ENCODE assay signal across 8 mouse cellular contexts in genomic region chr16:78635257-78635656, GRCm38 (mm10). TPM values are rescaled to one million over a fixed set of nuclear protein-coding genes. Genes with fewer than 3 reads are reported as not detected.
DNase-seq lines count a peak whose midpoint lies in the region; ATAC-seq lines count a peak whose summit lies in the region.

No protein-coding gene starts in this region.

- DNase-seq in liver = peak; percentile 65
- peak; percentile 65 for DNase-seq in gastrocnemius, postnatal 14 days
- peak; percentile 60 for DNase-seq in kidney, adult 9 months
- no peak for DNase-seq in liver, embryonic 11.5 days (ENCODE audit: low spot score)

- no peaks in the 10 kb centered on the region for H3K4me1 ChIP-seq in liver, embryonic 12.5 days
- H3K4me1 ChIP-seq in liver, embryonic 11.5 days (replicated peaks; ENCODE audit: control insufficient read depth, insufficient read depth, low read length) = no peaks in the 10 kb centered on the region
- H3K4me1 ChIP-seq in neural tube, embryonic 12.5 days = no peaks in the 10 kb centered on the region
- no peaks in the 10 kb centered on the region for H3K4me1 ChIP-seq in stomach, embryonic 14.5 days (ENCODE audit: control insufficient read depth, insufficient read depth, low read length)

- intact Hi-C loops in gastrocnemius, postnatal 14 days (cut with DNase I; ENCODE audit: low total_unique reads) = loop anchor here (5.0 to 10.0 kb wide), 2 partner anchors 183 to 310 kb away; no protein-coding TSS in a partner anchor

- no peaks in the 10 kb centered on the region for H3K36me3 ChIP-seq in liver, embryonic 12.5 days
- no peaks in the 10 kb centered on the region for H3K36me3 ChIP-seq in liver, embryonic 11.5 days (ENCODE audit: control insufficient read depth, insufficient read depth, low read length)
- H3K36me3 ChIP-seq in neural tube, embryonic 12.5 days = no peaks in the 10 kb centered on the region
- H3K36me3 ChIP-seq in stomach, embryonic 14.5 days (ENCODE audit: control insufficient read depth, insufficient read depth, low read length) = no peaks in the 10 kb centered on the region

- H3K4me3 ChIP-seq in liver, embryonic 12.5 days = no peak overlapping the region
- H3K4me3 ChIP-seq in liver, embryonic 11.5 days (ENCODE audit: low read depth, low read length) = no peak overlapping the region
- H3K4me3 ChIP-seq in neural tube, embryonic 12.5 days = no peak overlapping the region
- no peak overlapping the region for H3K4me3 ChIP-seq in stomach, embryonic 14.5 days (ENCODE audit: low read depth, low read length)

- ATAC-seq in liver, embryonic 12.5 days = no peak
- ATAC-seq in common myeloid progenitor, adult 5-6 weeks (replicated peaks; ENCODE audit: low read depth, poor library complexity, severe bottlenecking) = peak; percentile 86
- 0 out of 2 replicates have a peak, but pooled peaks have one; percentile 30 for ATAC-seq in liver, embryonic 11.5 days (replicated peaks; ENCODE audit: low FRiP score)
- peak; percentile 79 for ATAC-seq in neural tube, embryonic 12.5 days (ENCODE audit: low FRiP score, low read depth)
- ATAC-seq in stomach, embryonic 14.5 days (ENCODE audit: insufficient number of reproducible peaks, insufficient read depth, low FRiP score, low read depth) = 0 out of 2 replicates have a peak, but pooled peaks have one; percentile 49

- H3K4me2 ChIP-seq in liver, embryonic 12.5 days = no peak overlapping the region
- no peak overlapping the region for H3K4me2 ChIP-seq in liver, embryonic 11.5 days
- no peak overlapping the region for H3K4me2 ChIP-seq in neural tube, embryonic 12.5 days (replicated peaks)
- no peak overlapping the region for H3K4me2 ChIP-seq in stomach, embryonic 14.5 days (replicated peaks; ENCODE audit: low read depth, low read length)

- no peak overlapping the region for H3K9ac ChIP-seq in liver, embryonic 12.5 days
- no peak overlapping the region for H3K9ac ChIP-seq in liver, embryonic 11.5 days (ENCODE audit: low read depth, low read length)
- H3K9ac ChIP-seq in neural tube, embryonic 12.5 days = no peak overlapping the region
- no peak overlapping the region for H3K9ac ChIP-seq in stomach, embryonic 14.5 days (replicated peaks; ENCODE audit: low read depth, low read length)

- no peaks in the 10 kb centered on the region for H3K9me3 ChIP-seq in liver, embryonic 12.5 days (replicated peaks)
- H3K9me3 ChIP-seq in liver, embryonic 11.5 days (ENCODE audit: control insufficient read depth, low read length) = no peaks in the 10 kb centered on the region
- H3K9me3 ChIP-seq in neural tube, embryonic 12.5 days = no peaks in the 10 kb centered on the region
- H3K9me3 ChIP-seq in stomach, embryonic 14.5 days (ENCODE audit: control insufficient read depth, low read depth, low read length) = no peaks in the 10 kb centered on the region

- no peaks in the 10 kb centered on the region for H3K27me3 ChIP-seq in liver, embryonic 12.5 days (replicated peaks)
- no peaks in the 10 kb centered on the region for H3K27me3 ChIP-seq in liver, embryonic 11.5 days (replicated peaks; ENCODE audit: control insufficient read depth, insufficient read depth, low read length)
- H3K27me3 ChIP-seq in neural tube, embryonic 12.5 days (replicated peaks) = no peaks in the 10 kb centered on the region
- H3K27me3 ChIP-seq in stomach, embryonic 14.5 days (ENCODE audit: control insufficient read depth, insufficient read depth, low read length) = no peaks in the 10 kb centered on the region

- WGBS in liver, embryonic 12.5 days (ENCODE audit: insufficient replicate concordance) = 19% methylated on average over 8 of the region's 8 CpGs
- 23% methylated on average over 8 of the region's 8 CpGs for WGBS in liver, embryonic 11.5 days
- 23% methylated on average over 8 of the region's 8 CpGs for WGBS in neural tube, embryonic 12.5 days
- WGBS in stomach, embryonic 14.5 days = 20% methylated on average over 8 of the region's 8 CpGs

- no peak overlapping the region for H3K27ac ChIP-seq in liver, embryonic 12.5 days
- H3K27ac ChIP-seq in liver, embryonic 11.5 days (ENCODE audit: low read depth, low read length) = no peak overlapping the region
- H3K27ac ChIP-seq in neural tube, embryonic 12.5 days = no peak overlapping the region
- H3K27ac ChIP-seq in stomach, embryonic 14.5 days (ENCODE audit: low read length) = no peak overlapping the region

RNA-seq across cellular contexts. Expression of gene D16Ertd472e, which starts 58.7 kb away (rescaled TPM):
- polyA plus RNA-seq in liver, embryonic 12.5 days (2016; fragmentation: Nextera tagmentation; extraction: Ambion mirVana) = 8.2 and 8.4 TPM in 2 replicates
- 41.8 and 53.9 TPM in 2 replicates for total RNA-seq in common myeloid progenitor, adult 5-6 weeks (2017)
- 1 to 10 TPM; 4.6 to 4.8 TPM for total RNA-seq in gastrocnemius, postnatal 14 days (2021)
- 12.8 and 14.5 TPM in 2 replicates for polyA plus RNA-seq in liver, embryonic 11.5 days (2014; fragmentation: Nextera tagmentation; extraction: Ambion mirVana)
- 13.5 and 14.5 TPM in 2 replicates for polyA plus RNA-seq in neural tube, embryonic 12.5 days (2016; fragmentation: Nextera tagmentation; extraction: Ambion mirVana)
- 17.8 and 19.6 TPM in 2 replicates for polyA plus RNA-seq in stomach, embryonic 14.5 days (2014; fragmentation: Nextera tagmentation; extraction: Ambion mirVana)
